Mouse (Mus musculus) telencephalon, adult 2 months (tissue): ENCODE results near the gene Rab37.

Source experiments
- DNase-seq: peaks from one replicate; pipeline ENCODE4 v3.0.0-alpha.2; 2011; ENCODE audit warnings: low read depth, low spot score

Gene Rab37

GRCm38 (mm10) chr11:115197558-115197957 lies 106.3 kb downstream of the Rab37 start:
- DNase-seq: no peak

- no peak for DNase-seq
Measured at GRCm38 (mm10) chr11:115198932-115199384, 107.7 kb downstream of the Rab37 start.

- DNase-seq: no peak
Measured at GRCm38 (mm10) chr11:115200520-115200919, 109.3 kb downstream of the Rab37 start.

GRCm38 (mm10) chr11:115202316-115202715 lies 111.1 kb downstream of the Rab37 start:
- no peak for DNase-seq

- DNase-seq: no peak
Measured at GRCm38 (mm10) chr11:115202756-115203155, 111.5 kb downstream of the Rab37 start.

GRCm38 (mm10) chr11:115208126-115208525 lies 116.9 kb downstream of the Rab37 start:
- no peak for DNase-seq

- DNase-seq: no peak
Measured at GRCm38 (mm10) chr11:115208776-115209732, 117.8 kb downstream of the Rab37 start.

- DNase-seq: no peak
Measured at GRCm38 (mm10) chr11:115209958-115210357, 118.7 kb downstream of the Rab37 start.
